Mouse (Mus musculus) heart, embryonic 11.5 days (tissue): ENCODE data around the gene Acacb. TPM values are rescaled to one million over a fixed set of nuclear protein-coding genes. Genes with fewer than 3 reads are reported as not detected.
A peak's percentile ranks its signal among the peaks of the same experiment; 100 is the strongest.

ENCODE experiments used
- ATAC-seq: fragments of 200-750 bp; cut with Nextera tagmentation; replicated peaks from 2 replicates; pipeline ENCODE4 v1.8.0; 2017; ENCODE audit warnings: moderate library complexity; ENCODE audit not compliant: insufficient number of reproducible peaks, low FRiP score, low TSS enrichment
- H3K27ac ChIP-seq: fragments of 300-500 bp; sonication (generic); 2 replicates; pipeline ENCODE4 v1.5.1; 2014; ENCODE audit warnings: mild to moderate bottlenecking, low read depth, low read length
- H3K27me3 ChIP-seq: fragments of 300-500 bp; sonication (generic); 2 replicates; pipeline ENCODE4 v1.6.1; 2014; ENCODE audit warnings: mild to moderate bottlenecking, low read length, mixed read lengths; ENCODE audit not compliant: control insufficient read depth, insufficient read depth
- H3K36me3 ChIP-seq: fragments of 300-500 bp; sonication (generic); 2 replicates; pipeline ENCODE4 v1.6.1; 2014; ENCODE audit warnings: mild to moderate bottlenecking, low read length, moderate library complexity, mixed read lengths; ENCODE audit not compliant: control insufficient read depth, insufficient read depth
- H3K4me1 ChIP-seq: fragments of 300-500 bp; sonication (generic); 2 replicates; pipeline ENCODE4 v1.6.1; 2014; ENCODE audit warnings: low read length; ENCODE audit not compliant: control insufficient read depth, insufficient read depth
- H3K4me2 ChIP-seq: fragments of 300-500 bp; sonication (generic); 2 replicates; pipeline ENCODE4 v1.6.1; 2014; ENCODE audit warnings: mild to moderate bottlenecking, moderate library complexity
- H3K4me3 ChIP-seq: fragments of 300-500 bp; sonication (generic); 2 replicates; pipeline ENCODE4 v1.5.1; 2014; ENCODE audit warnings: low read depth, low read length
- H3K9ac ChIP-seq: fragments of 300-500 bp; sonication (generic); 2 replicates; pipeline ENCODE4 v1.6.1; 2014; ENCODE audit warnings: mild to moderate bottlenecking, low read depth, low read length, moderate library complexity
- H3K9me3 ChIP-seq: fragments of 300-500 bp; sonication (generic); replicated peaks from 2 replicates; pipeline ENCODE4 v1.6.1; 2016; ENCODE audit warnings: low read length; ENCODE audit not compliant: control insufficient read depth
- WGBS: fragments of 180-500 bp; shearing (Covaris S2); extraction: QIAGEN DNeasy Blood & Tissue Kit; methylation state at CpG from one replicate; pipeline ENCODE4 v1.1.7; 2014; ENCODE audit not compliant: insufficient replicate concordance; 5-methylcytosine and 5-hydroxymethylcytosine counted together
- polyA plus RNA-seq: library from polyadenylated mRNA; unstranded; fragments of >200 nt; fragmentation: Nextera tagmentation; extraction: Ambion mirVana; gene quantifications from 2 replicates; pipeline ENCODE4 v1.2.1, GENCODE M21; 2014

Gene Acacb
- polyA plus RNA-seq, 1 experiment from 2014 or later, result 7.6 TPM

DNA sequence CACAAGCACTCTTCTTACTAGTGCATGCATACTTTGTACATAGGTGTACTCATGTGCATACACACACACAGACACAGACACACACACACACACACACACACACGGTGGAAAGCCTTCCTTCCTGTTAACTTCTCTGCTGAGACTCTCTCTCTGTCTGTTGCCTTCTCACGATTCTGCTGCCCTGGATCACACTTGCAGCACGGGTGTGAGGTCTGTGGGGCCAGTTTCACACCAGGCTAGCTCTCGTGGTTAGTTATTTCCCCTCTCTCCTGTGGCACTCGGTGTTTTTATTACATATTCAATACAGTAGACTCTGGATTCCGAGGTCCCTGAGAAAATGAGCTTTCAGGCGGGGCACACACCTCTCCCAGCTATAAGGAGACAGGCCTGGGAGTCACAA lies 29.7 kb upstream of the Acacb start:
- no peaks in the 10 kb centered on the region for H3K9me3 ChIP-seq
- H3K4me2 ChIP-seq, result no peak overlapping the region
- H3K4me1 ChIP-seq, result no peaks in the 10 kb centered on the region
- H3K27ac ChIP-seq, result no peak overlapping the region
- H3K36me3 ChIP-seq, result peaks cover 17% of the 10 kb centered on the region
- no peaks in the 10 kb centered on the region for H3K27me3 ChIP-seq
- H3K4me3 ChIP-seq, result no peak overlapping the region
- 84% methylated on average over 7 of the region's 7 CpGs for WGBS
- H3K9ac ChIP-seq, result no peak overlapping the region
- ATAC-seq, result no peak

DNA sequence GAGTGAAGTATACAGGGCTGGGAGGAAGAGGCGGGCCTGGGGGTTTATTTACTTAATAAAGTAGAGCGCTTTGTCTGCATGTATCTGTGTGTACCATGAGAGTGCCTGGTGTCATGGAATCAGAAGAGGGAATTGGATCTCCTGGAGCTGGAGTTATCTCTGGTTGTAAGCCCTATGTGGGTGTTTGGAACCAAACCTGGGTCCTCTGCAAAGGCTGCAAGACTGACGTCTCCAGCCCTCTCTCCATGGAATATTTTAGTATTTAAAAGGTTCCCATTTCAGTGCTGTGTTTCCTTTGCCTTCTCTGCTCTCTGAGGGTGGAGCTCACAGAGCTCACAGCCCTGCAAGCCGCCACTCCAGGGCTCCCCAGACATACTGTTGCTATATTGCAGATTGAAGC lies 26.5 kb upstream of the Acacb start:
- no peak for ATAC-seq
- Histone ChIP-seq H3K9ac (no peak overlapping the region), H3K27ac (no peak overlapping the region), H3K4me1 (no peaks in the 10 kb centered on the region), H3K4me2 (no peak overlapping the region), H3K27me3 (no peaks in the 10 kb centered on the region), H3K4me3 (no peak overlapping the region), H3K36me3 (peaks cover 22% of the 10 kb centered on the region), H3K9me3 (no peaks in the 10 kb centered on the region)
- 78% methylated on average over 4 of the region's 4 CpGs for WGBS

- H3K27me3 ChIP-seq, result no peaks in the 10 kb centered on the region
- no peak overlapping the region for H3K27ac ChIP-seq
- no peak overlapping the region for H3K9ac ChIP-seq
- H3K4me3 ChIP-seq, result no peak overlapping the region
- H3K4me1 ChIP-seq, result peaks cover 6% of the 10 kb centered on the region; the same call in 1 of the 2 replicates
- no peaks in the 10 kb centered on the region for H3K9me3 ChIP-seq
- 92% methylated on average over 3 of the region's 3 CpGs for WGBS
- no peak overlapping the region for H3K4me2 ChIP-seq
- ATAC-seq, result no peak
- H3K36me3 ChIP-seq, result peaks cover 13% of the 10 kb centered on the region
These were observed 20.3 kb upstream of the Acacb start for GRCm38 (mm10) chr5:114126008-114126407.

- peak overlapping the region; percentile 72 for H3K4me3 ChIP-seq
- WGBS, result 83% methylated on average over 7 of the region's 7 CpGs
- peaks cover 10% of the 10 kb centered on the region for H3K4me1 ChIP-seq
- peak overlapping the region; percentile 97 for H3K4me2 ChIP-seq
- peak overlapping the region; percentile 78 for H3K9ac ChIP-seq
- H3K36me3 ChIP-seq, result peaks cover 9% of the 10 kb centered on the region
- no peak for ATAC-seq
- no peak overlapping the region for H3K27ac ChIP-seq
- H3K9me3 ChIP-seq, result no peaks in the 10 kb centered on the region
- no peaks in the 10 kb centered on the region for H3K27me3 ChIP-seq
These were observed 19.7 kb upstream of the Acacb start for GRCm38 (mm10) chr5:114126499-114127244.

GRCm38 (mm10) chr5:114127374-114128349 lies 18.7 kb upstream of the Acacb start, which contains the start of gene Alkbh2:
Alkbh2 (minus strand) TSS chr5:114128218.
- peak within 1 kb of the TSS; percentile 87 for H3K27ac ChIP-seq
- peak within 1 kb of the TSS; percentile 78 for H3K9ac ChIP-seq
- no peak; the same call in 1 of the 2 replicates for ATAC-seq
- peak within 1 kb of the TSS; percentile 72 for H3K4me3 ChIP-seq
- WGBS, result under 1% methylated on average over 69 of the region's 69 CpGs
- H3K9me3 ChIP-seq, result no peaks in the 10 kb centered on the region
- H3K36me3 ChIP-seq, result peaks cover 4% of the 10 kb centered on the region
- no peaks in the 10 kb centered on the region for H3K27me3 ChIP-seq
- H3K4me2 ChIP-seq, result peak within 1 kb of the TSS; percentile 97
- H3K4me1 ChIP-seq, result peaks cover 17% of the 10 kb centered on the region

GRCm38 (mm10) chr5:114129550-114130210 lies 16.7 kb upstream of the Acacb start:
- no peaks in the 10 kb centered on the region for H3K9me3 ChIP-seq
- ATAC-seq, result no peak
- H3K4me3 ChIP-seq, result peak overlapping the region; percentile 83
- no peak overlapping the region for H3K9ac ChIP-seq
- WGBS, result 73% methylated on average over 15 of the region's 15 CpGs
- no peak overlapping the region for H3K27ac ChIP-seq
- H3K27me3 ChIP-seq, result no peaks in the 10 kb centered on the region
- H3K4me1 ChIP-seq, result peaks cover 35% of the 10 kb centered on the region
- peaks cover 3% of the 10 kb centered on the region; the same call in 1 of the 2 replicates for H3K36me3 ChIP-seq
- H3K4me2 ChIP-seq, result peak overlapping the region; percentile 95

GRCm38 (mm10) chr5:114130211-114130605 lies 16.1 kb upstream of the Acacb start, which contains the start of gene Ung:
Ung (plus strand) TSS chr5:114130386.
- no peaks in the 10 kb centered on the region for H3K27me3 ChIP-seq
- peaks cover 3% of the 10 kb centered on the region; the same call in 1 of the 2 replicates for H3K36me3 ChIP-seq
- H3K4me3 ChIP-seq, result peak within 1 kb of the TSS; percentile 83
- peak; percentile 50 for ATAC-seq
- peaks cover 35% of the 10 kb centered on the region for H3K4me1 ChIP-seq
- peak within 1 kb of the TSS; percentile 73 for H3K9ac ChIP-seq
- peak within 1 kb of the TSS; percentile 95 for H3K4me2 ChIP-seq
- under 1% methylated on average over 29 of the region's 29 CpGs for WGBS
- no peaks in the 10 kb centered on the region for H3K9me3 ChIP-seq
- H3K27ac ChIP-seq, result peak within 1 kb of the TSS; percentile 67
